Mouse (Mus musculus) forebrain, postnatal 0 days (tissue): ENCODE results near the gene Cnot2. TPM values are rescaled to one million over a fixed set of nuclear protein-coding genes. Genes with fewer than 3 reads are reported as not detected.
A peak's percentile ranks its signal among the peaks of the same experiment; 100 is the strongest.

Source experiments
- ATAC-seq: fragments of 200-750 bp; cut with Nextera tagmentation; 2 replicates; pipeline ENCODE4 v1.8.0; 2017; ENCODE audit warnings: mild to moderate bottlenecking, moderate library complexity
- DNase-seq: peaks from one replicate; pipeline ENCODE4 v3.0.0-alpha.2; 2015
- H3K27ac ChIP-seq: fragments of 300-500 bp; sonication (generic); 2 replicates; pipeline ENCODE4 v1.5.1; 2014; ENCODE audit warnings: low read depth, mild to moderate bottlenecking, antibody characterized with exemption, low read length, moderate library complexity, mixed read lengths
- H3K27me3 ChIP-seq: fragments of 300-500 bp; sonication (generic); 2 replicates; pipeline ENCODE4 v1.6.1; 2014; ENCODE audit warnings: mild to moderate bottlenecking, low read length, mixed read lengths; ENCODE audit not compliant: insufficient read depth
- H3K36me3 ChIP-seq: fragments of 300-500 bp; sonication (generic); 2 replicates; pipeline ENCODE4 v1.6.1; 2014; ENCODE audit warnings: mild to moderate bottlenecking, moderate library complexity; ENCODE audit not compliant: insufficient read depth
- H3K4me1 ChIP-seq: fragments of 300-500 bp; sonication (generic); 2 replicates; pipeline ENCODE4 v1.6.1; 2014; ENCODE audit warnings: antibody characterized with exemption; ENCODE audit not compliant: insufficient read depth
- H3K4me2 ChIP-seq: fragments of 300-500 bp; sonication (generic); 2 replicates; pipeline ENCODE4 v1.6.1; 2014; ENCODE audit warnings: low read depth, mild to moderate bottlenecking, moderate library complexity
- H3K4me3 ChIP-seq: fragments of 300-500 bp; sonication (generic); 2 replicates; pipeline ENCODE4 v1.5.1; 2014; ENCODE audit warnings: low read depth, low read length, mixed read lengths
- H3K9ac ChIP-seq: fragments of 300-500 bp; sonication (generic); 2 replicates; pipeline ENCODE4 v1.6.1; 2014; ENCODE audit warnings: mild to moderate bottlenecking
- H3K9me3 ChIP-seq: fragments of 300-500 bp; sonication (generic); 2 replicates; pipeline ENCODE4 v1.6.1; 2016; ENCODE audit warnings: low read length
- CTCF ChIP-seq: sonication (generic); IDR thresholded peaks from 2 replicates; pipeline ENCODE4 v1.5.1; 2016; ENCODE audit warnings: antibody characterized with exemption, control low read depth, low read depth
- WGBS: fragments of 180-500 bp; shearing (Covaris S2); extraction: QIAGEN DNeasy Blood & Tissue Kit; methylation state at CpG from one replicate; pipeline ENCODE4 v1.1.7; 2014; 5-methylcytosine and 5-hydroxymethylcytosine counted together
- polyA plus RNA-seq: library from polyadenylated mRNA; unstranded; fragments of >200 nt; fragmentation: Nextera tagmentation; extraction: Ambion mirVana; gene quantifications from 2 replicates; pipeline ENCODE4 v1.2.1, GENCODE M21; 2015
- total RNA-seq: library from RNA; depleted of rRNA; stranded (reverse); fragments of >200 nt; gene quantifications from 2 replicates; pipeline ENCODE4 v1.2.3, GENCODE M21; 2014

The Cnot2 gene
- total and polyA plus RNA-seq, 2 experiments from 2014 or later = 75.8 to 111 TPM

- DNase-seq (no peak), ATAC-seq (no peak)
- Histone ChIP-seq H3K27ac (no peak overlapping the region), H3K27me3 (no peaks in the 10 kb centered on the region), H3K4me1 (peaks cover 2% of the 10 kb centered on the region; the same call in 1 of the 2 replicates), H3K9ac (no peak overlapping the region), H3K4me3 (no peak overlapping the region), H3K9me3 (no peaks in the 10 kb centered on the region), H3K36me3 (no peaks in the 10 kb centered on the region), H3K4me2 (peak overlapping the region; percentile 90; the same call in 1 of the 2 replicates)
- 0 out of 2 replicates have a peak, but pooled peaks have one; percentile 4 for TF ChIP-seq CTCF
- 75% methylated on average over 6 of the region's 6 CpGs for WGBS
These were observed 105.6 kb downstream of the Cnot2 start for GRCm38 (mm10) chr10:116475725-116476124.

DNA sequence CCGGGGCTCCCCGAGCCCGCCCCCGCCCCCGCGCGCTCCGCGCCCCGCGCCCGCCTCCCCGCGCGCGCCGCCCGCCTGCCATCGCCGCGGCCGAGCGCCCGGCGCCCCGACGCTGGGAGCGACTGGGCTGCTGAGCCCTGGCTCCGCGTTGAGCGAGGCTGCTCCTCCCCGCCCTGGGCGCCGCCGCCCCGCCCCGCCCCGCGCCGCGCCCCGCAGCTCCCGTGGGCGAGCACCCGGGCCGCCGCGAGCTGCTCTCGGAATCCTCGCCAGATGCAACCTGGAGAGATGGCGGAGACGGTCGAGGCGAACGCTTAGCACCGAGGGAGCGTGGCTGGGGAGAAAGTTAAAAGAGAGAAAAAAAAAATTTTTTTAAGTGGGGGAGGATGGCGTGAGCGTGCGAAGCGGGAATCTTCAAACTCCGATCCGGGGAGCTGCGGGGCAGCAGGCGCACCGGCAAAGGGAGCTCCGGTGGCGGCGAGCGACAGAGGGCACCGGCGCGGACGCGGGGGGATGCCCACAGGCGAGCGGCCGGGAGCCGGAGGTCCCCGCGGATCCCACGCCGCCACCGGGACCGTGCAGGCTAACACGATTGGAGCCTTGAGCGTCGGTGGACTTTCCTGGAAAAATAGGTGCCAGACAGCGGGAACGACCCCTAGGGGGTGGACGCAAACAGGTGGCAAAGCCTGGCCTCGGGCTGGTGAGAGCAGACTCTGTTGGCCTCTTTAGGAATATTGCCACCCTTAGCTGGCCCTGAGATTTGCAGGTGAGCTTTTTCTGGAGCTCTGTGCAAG is 107.4 kb downstream of the Cnot2 start, which contains the start of gene Kcnmb4:
Gene Kcnmb4, minus strand, starts transcription at position 120 of the 791 bp plus-strand sequence.
- Histone ChIP-seq H3K4me1 (peaks cover 2% of the 10 kb centered on the region; the same call in 1 of the 2 replicates), H3K27me3 (no peaks in the 10 kb centered on the region), H3K9ac (peak within 1 kb of the TSS; percentile 78), H3K4me3 (peak within 1 kb of the TSS; percentile 71), H3K4me2 (peak within 1 kb of the TSS; percentile 90), H3K27ac (peak within 1 kb of the TSS; percentile 93), H3K36me3 (no peaks in the 10 kb centered on the region), H3K9me3 (no peaks in the 10 kb centered on the region)
- peak; percentile 45 for TF ChIP-seq CTCF
- WGBS = under 1% methylated on average over 81 of the region's 92 CpGs
- DNase-seq (peak; percentile 61), ATAC-seq (peak; percentile 85)

- Histone ChIP-seq H3K27ac (peak overlapping the region; percentile 93), H3K4me2 (peak overlapping the region; percentile 90), H3K4me3 (peak overlapping the region; percentile 71), H3K4me1 (peaks cover 2% of the 10 kb centered on the region; the same call in 1 of the 2 replicates), H3K9me3 (no peaks in the 10 kb centered on the region), H3K9ac (peak overlapping the region; percentile 78), H3K36me3 (no peaks in the 10 kb centered on the region), H3K27me3 (no peaks in the 10 kb centered on the region)
- no peak for TF ChIP-seq CTCF
- WGBS = 2% methylated on average over 49 of the region's 78 CpGs
- ATAC-seq (peak; percentile 82), DNase-seq (peak; percentile 85)
These were observed 108.1 kb downstream of the Cnot2 start for GRCm38 (mm10) chr10:116473071-116473758.

- 13% methylated on average over 5 of the region's 5 CpGs for WGBS
- H3K4me1 ChIP-seq = peaks cover 2% of the 10 kb centered on the region; the same call in 1 of the 2 replicates
- H3K9me3 ChIP-seq = no peaks in the 10 kb centered on the region
- no peak for TF ChIP-seq CTCF
- H3K36me3 ChIP-seq = no peaks in the 10 kb centered on the region
- peak overlapping the region; percentile 78 for H3K9ac ChIP-seq
- peak overlapping the region; percentile 90 for H3K4me2 ChIP-seq
- H3K27ac ChIP-seq = no peak overlapping the region; the same call in 1 of the 2 replicates
- ATAC-seq = no peak
- no peaks in the 10 kb centered on the region for H3K27me3 ChIP-seq
- peak overlapping the region; percentile 71 for H3K4me3 ChIP-seq
- no peak for DNase-seq
These were observed 108.7 kb downstream of the Cnot2 start for GRCm38 (mm10) chr10:116472579-116472978.

DNA sequence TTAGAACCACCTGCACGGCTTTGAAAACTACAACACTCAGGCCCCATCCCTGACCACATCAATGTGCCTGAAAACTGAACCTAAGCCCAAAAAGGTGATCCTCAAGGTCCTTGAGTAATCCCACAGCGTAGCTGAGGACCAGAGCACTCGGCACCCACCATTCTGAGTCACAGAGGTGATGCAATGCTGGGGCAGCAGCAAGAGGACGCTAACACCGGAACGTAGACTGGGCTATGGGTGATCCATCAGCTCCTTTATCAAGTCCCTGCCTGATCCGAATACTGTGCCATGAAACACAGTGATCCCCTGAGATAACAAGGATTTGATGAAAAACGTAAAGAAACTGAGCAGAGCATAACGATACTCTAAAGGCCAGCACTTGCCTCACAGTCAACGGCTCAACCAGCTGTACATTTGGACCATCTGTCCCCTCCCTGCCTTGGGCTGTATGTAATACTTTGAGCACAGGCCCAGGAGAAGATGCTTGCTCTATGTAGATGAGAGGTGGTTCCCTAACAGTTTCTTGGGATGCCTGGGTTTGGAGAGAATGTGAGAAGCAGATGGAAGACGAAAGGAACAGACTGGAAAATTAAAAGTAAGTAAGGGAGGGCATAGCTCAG is 110.9 kb downstream of the Cnot2 start:
- ATAC-seq = no peak
- 81% methylated on average over 11 of the region's 11 CpGs for WGBS
- Histone ChIP-seq H3K36me3 (no peaks in the 10 kb centered on the region), H3K9me3 (no peaks in the 10 kb centered on the region), H3K27me3 (no peaks in the 10 kb centered on the region), H3K4me2 (peak overlapping the region; percentile 90), H3K4me3 (no peak overlapping the region), H3K27ac (no peak overlapping the region), H3K4me1 (no peaks in the 10 kb centered on the region), H3K9ac (no peak overlapping the region)
- peak; percentile 17 for DNase-seq
- TF ChIP-seq CTCF = no peak

DNA sequence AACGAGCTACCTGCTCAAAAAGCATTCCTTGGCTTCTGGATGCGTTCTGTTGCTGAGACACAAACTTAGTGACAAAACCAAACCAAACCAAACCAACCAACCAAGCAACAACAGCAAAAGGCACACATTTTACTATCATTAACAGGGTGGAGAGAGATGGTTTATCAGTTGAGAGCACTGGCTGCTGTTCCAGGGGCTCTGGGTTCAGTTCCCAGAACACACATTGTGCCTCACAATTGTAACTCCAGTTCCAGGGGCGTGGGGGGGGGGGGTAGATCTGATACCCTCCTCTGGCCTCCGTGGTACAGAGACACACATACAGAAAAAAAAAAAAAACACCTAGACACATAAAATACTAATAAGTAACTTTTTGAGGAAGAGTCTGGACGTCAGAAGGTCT is 113.2 kb downstream of the Cnot2 start:
- H3K36me3 ChIP-seq = no peaks in the 10 kb centered on the region
- H3K27ac ChIP-seq = no peak overlapping the region
- no peak overlapping the region for H3K4me2 ChIP-seq
- 87% methylated on average over 5 of the region's 5 CpGs for WGBS
- no peak overlapping the region for H3K4me3 ChIP-seq
- TF ChIP-seq CTCF = no peak
- H3K9ac ChIP-seq = no peak overlapping the region
- no peaks in the 10 kb centered on the region for H3K4me1 ChIP-seq
- H3K9me3 ChIP-seq = no peaks in the 10 kb centered on the region
- no peak for DNase-seq
- no peaks in the 10 kb centered on the region for H3K27me3 ChIP-seq
- ATAC-seq = no peak
